Mouse (Mus musculus): ENCODE data around the gene Ung. TPM values are rescaled to one million over a fixed set of nuclear protein-coding genes. Genes with fewer than 3 reads are reported as not detected.

Gene Ung
- polyA plus RNA-seq, 1 experiment from 2014 or later = 44.6 TPM

- WGBS = 12% methylated on average over 13 of the region's 16 CpGs
- Histone ChIP-seq H3K9ac (peak overlapping the region; percentile 58; the same call in 1 of the 2 replicates), H3K27ac (replicated peaks) (peak overlapping the region; percentile 85), H3K9me3 (no peaks in the 10 kb centered on the region), H3K4me2 (peak overlapping the region; percentile 78), H3K4me3 (peak overlapping the region; percentile 29), H3K27me3 (replicated peaks) (no peaks in the 10 kb centered on the region), H3K4me1 (peaks cover 35% of the 10 kb centered on the region), H3K36me3 (0 out of 2 replicates have a peak, but pooled peaks cover 4% of the 10 kb centered on the region)
- ATAC-seq (ENCODE audit: extremely low read depth, insufficient number of reproducible peaks, low FRiP score, low TSS enrichment) = no peak
Observed at GRCm38 (mm10) chr5:114173877-114174581, 43.8 kb downstream of the Ung start.

DNA sequence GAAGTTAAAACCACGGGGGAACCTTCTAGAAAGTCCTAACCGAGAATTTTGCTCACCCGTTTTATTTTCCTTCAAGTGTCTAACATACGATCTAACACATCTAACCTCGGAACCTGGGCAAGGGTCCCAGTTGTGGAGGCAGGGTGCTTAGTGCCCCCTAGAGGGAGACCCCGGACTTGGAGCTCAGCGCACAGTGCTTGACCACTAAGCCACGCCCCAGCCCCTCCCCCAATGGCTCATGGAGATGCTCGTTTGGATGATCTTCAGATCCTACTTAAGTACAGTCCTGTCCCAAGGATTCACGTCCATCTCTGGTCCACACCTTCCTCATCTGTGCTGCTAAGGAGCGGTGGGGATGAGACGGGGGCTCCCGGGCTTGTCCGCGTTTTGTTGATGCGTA lies 44.5 kb downstream of the Ung start:
- WGBS = 13% methylated on average over 16 of the region's 16 CpGs
- H3K4me2 ChIP-seq = peak overlapping the region; percentile 78
- no peak for ATAC-seq (ENCODE audit: extremely low read depth, insufficient number of reproducible peaks, low FRiP score, low TSS enrichment)
- no peaks in the 10 kb centered on the region for H3K9me3 ChIP-seq
- H3K4me1 ChIP-seq = peaks cover 35% of the 10 kb centered on the region
- peak overlapping the region; percentile 85 for H3K27ac ChIP-seq (replicated peaks)
- peak overlapping the region; percentile 29 for H3K4me3 ChIP-seq
- H3K27me3 ChIP-seq (replicated peaks) = no peaks in the 10 kb centered on the region
- H3K9ac ChIP-seq = peak overlapping the region; percentile 58; the same call in 1 of the 2 replicates
- 0 out of 2 replicates have a peak, but pooled peaks cover 4% of the 10 kb centered on the region for H3K36me3 ChIP-seq

DNA sequence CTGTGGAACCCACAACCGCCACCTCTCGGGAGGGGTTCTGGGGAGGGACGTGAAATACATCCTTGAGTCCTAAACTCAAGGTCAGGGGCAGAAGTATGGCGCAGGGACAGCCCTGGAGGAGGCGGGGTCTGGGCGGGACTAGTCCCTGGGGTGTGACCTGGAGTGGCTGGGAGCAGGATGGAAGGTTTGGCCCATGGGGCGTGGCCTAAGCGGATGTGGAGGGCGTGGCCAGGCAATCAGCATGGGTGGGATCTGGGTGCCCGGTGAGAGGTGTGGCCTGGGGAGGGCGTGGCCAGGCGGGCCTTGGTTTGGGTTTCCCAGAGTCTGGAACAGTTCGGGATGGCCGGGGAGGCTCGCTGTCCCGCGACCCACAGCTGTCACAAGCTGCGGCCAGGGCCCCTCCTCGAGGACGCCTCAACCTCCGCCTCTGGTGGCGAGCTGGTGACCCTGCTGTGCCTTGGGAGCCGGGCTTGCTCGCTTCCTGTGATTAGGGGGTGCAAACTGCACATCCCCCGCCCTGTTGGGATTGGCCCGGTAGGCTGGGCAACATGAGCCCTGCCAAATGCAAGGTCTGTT lies 45.5 kb downstream of the Ung start:
- H3K4me3 ChIP-seq = peak overlapping the region; percentile 63
- peaks cover 35% of the 10 kb centered on the region for H3K4me1 ChIP-seq
- WGBS = under 1% methylated on average over 26 of the region's 26 CpGs
- peak overlapping the region; percentile 78 for H3K4me2 ChIP-seq
- peak overlapping the region; percentile 81 for H3K9ac ChIP-seq
- ATAC-seq (ENCODE audit: extremely low read depth, insufficient number of reproducible peaks, low FRiP score, low TSS enrichment) = peak; percentile 94
- no peaks in the 10 kb centered on the region for H3K27me3 ChIP-seq (replicated peaks)
- 0 out of 2 replicates have a peak, but pooled peaks cover 4% of the 10 kb centered on the region for H3K36me3 ChIP-seq
- H3K9me3 ChIP-seq = no peaks in the 10 kb centered on the region
- peak overlapping the region; percentile 85 for H3K27ac ChIP-seq (replicated peaks)

GRCm38 (mm10) chr5:114176548-114177400 lies 46.6 kb downstream of the Ung start:
- Histone ChIP-seq H3K27me3 (replicated peaks) (no peaks in the 10 kb centered on the region), H3K36me3 (0 out of 2 replicates have a peak, but pooled peaks cover 4% of the 10 kb centered on the region), H3K9ac (peak overlapping the region; percentile 81), H3K9me3 (no peaks in the 10 kb centered on the region), H3K27ac (replicated peaks) (peak overlapping the region; percentile 85), H3K4me1 (peaks cover 35% of the 10 kb centered on the region), H3K4me2 (peak overlapping the region; percentile 78), H3K4me3 (peak overlapping the region; percentile 63)
- 68% methylated on average over 8 of the region's 8 CpGs for whole genome bisulfite sequencing
- ATAC-seq (ENCODE audit: extremely low read depth, insufficient number of reproducible peaks, low FRiP score, low TSS enrichment) = no peak

DNA sequence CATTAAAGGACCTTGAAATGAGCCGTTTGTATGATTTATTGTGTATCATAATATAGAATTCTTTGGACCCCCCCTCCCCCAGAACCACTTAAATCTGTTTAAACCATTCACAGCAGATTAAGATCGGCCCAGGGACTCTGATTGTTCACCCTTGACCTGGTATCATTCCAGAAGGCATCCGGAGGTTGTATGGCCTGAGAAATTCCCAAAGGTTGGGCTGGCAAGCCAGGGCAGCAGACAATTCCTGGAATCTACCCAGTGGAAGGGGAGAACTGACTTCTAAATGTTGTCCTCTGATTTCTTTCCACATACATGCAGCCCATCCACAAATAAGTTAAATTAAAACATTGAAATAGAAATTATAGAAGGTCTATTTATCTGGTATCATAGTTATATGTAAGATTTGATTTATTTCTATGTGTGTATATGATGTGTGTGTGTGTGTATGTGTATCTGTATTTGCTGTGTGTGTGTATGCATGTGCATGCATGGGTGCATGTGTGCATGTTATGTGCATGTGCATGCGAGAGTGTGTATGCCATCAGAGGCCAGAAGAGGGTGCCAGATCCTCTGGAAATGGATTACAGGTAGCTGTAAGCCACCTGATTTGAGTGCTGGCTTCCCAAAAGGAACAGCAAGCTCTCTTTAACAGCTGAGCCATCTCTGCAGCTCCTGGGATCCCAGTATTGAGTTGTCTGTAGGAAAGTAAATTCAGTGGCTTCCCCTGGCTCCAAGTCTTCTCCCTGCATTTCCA lies 48.0 kb downstream of the Ung start:
- H3K36me3 ChIP-seq = no peaks in the 10 kb centered on the region
- 88% methylated on average over 4 of the region's 4 CpGs for WGBS
- H3K4me2 ChIP-seq = no peak overlapping the region
- peaks cover 32% of the 10 kb centered on the region for H3K4me1 ChIP-seq
- H3K27ac ChIP-seq (replicated peaks) = no peak overlapping the region
- H3K4me3 ChIP-seq = no peak overlapping the region
- H3K9ac ChIP-seq = no peak overlapping the region
- no peaks in the 10 kb centered on the region for H3K27me3 ChIP-seq (replicated peaks)
- no peaks in the 10 kb centered on the region for H3K9me3 ChIP-seq
- ATAC-seq (ENCODE audit: extremely low read depth, insufficient number of reproducible peaks, low FRiP score, low TSS enrichment) = no peak

DNA sequence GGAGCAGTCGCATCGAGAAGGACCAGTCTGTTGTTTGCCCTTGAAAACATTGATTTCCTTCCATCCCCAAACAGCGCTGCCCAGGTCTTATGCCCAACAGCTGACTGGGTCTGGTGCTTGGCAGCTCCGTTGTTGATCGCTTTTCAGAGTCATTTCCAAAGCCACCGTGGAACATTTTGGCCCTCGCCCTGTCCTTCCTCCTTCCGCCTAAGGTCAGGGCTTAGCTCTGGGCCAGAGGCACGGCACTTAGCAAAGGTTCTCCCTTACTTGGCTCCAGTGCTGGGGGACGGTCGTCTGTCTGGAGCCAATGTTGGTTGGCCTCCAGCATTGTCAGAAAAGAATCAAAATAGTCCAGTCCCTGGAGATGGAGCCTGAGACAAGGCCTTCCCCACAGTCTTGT lies 49.4 kb downstream of the Ung start:
- no peak overlapping the region for H3K4me2 ChIP-seq
- peaks cover 7% of the 10 kb centered on the region for H3K36me3 ChIP-seq
- no peak overlapping the region for H3K4me3 ChIP-seq
- no peaks in the 10 kb centered on the region for H3K9me3 ChIP-seq
- WGBS = 81% methylated on average over 11 of the region's 11 CpGs
- H3K9ac ChIP-seq = no peak overlapping the region
- no peaks in the 10 kb centered on the region for H3K27me3 ChIP-seq (replicated peaks)
- peaks cover 21% of the 10 kb centered on the region for H3K4me1 ChIP-seq
- H3K27ac ChIP-seq (replicated peaks) = no peak overlapping the region
- no peak for ATAC-seq (ENCODE audit: extremely low read depth, insufficient number of reproducible peaks, low FRiP score, low TSS enrichment)

DNA sequence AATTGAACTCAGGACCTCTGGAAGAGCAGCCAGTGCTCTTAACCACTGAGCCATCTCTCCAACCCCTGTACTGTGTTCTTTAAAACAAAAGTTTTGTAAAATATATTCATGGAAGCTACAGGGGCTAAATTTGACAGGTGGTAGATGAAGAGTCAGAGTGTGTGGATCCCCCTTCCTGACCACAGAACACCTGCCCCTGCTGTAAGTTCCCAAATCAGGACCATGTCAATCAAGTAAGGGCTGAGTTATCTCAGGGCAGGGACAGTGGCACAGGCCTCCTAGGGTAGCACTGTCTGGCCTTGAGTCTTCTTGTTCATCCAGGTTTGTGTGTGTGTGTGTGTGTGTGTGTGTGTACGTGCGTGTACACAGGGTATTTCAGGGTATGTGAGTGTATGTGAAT lies 53.3 kb downstream of the Ung start:
- H3K4me3 ChIP-seq = no peak overlapping the region
- peaks cover 14% of the 10 kb centered on the region for H3K4me1 ChIP-seq
- no peaks in the 10 kb centered on the region for H3K9me3 ChIP-seq
- no peak overlapping the region for H3K9ac ChIP-seq
- H3K4me2 ChIP-seq = no peak overlapping the region
- H3K27ac ChIP-seq (replicated peaks) = no peak overlapping the region
- WGBS = 93% methylated on average over 2 of the region's 2 CpGs
- peaks cover 21% of the 10 kb centered on the region for H3K36me3 ChIP-seq
- no peaks in the 10 kb centered on the region for H3K27me3 ChIP-seq (replicated peaks)
- ATAC-seq (ENCODE audit: extremely low read depth, insufficient number of reproducible peaks, low FRiP score, low TSS enrichment) = no peak

- Histone ChIP-seq H3K4me2 (no peak overlapping the region), H3K4me1 (peaks cover 14% of the 10 kb centered on the region), H3K27ac (replicated peaks) (no peak overlapping the region), H3K36me3 (peaks cover 57% of the 10 kb centered on the region), H3K4me3 (no peak overlapping the region), H3K9ac (no peak overlapping the region), H3K9me3 (no peaks in the 10 kb centered on the region), H3K27me3 (replicated peaks) (no peaks in the 10 kb centered on the region)
- no peak for ATAC-seq (ENCODE audit: extremely low read depth, insufficient number of reproducible peaks, low FRiP score, low TSS enrichment)
- WGBS = 79% methylated on average over 2 of the region's 2 CpGs
Observed at GRCm38 (mm10) chr5:114187108-114187507, 56.9 kb downstream of the Ung start.

Other genes with a start within 250 kb of the Ung start
- gene Coro1c, start 221.6 kb upstream of the Ung start, polyA plus RNA-seq (2015; fragmentation: Nextera tagmentation; extraction: Ambion mirVana) = 95.4 and 99.4 TPM in 2 replicates
- gene Ssh1, start 136.5 kb upstream of the Ung start, polyA plus RNA-seq (2015; fragmentation: Nextera tagmentation; extraction: Ambion mirVana) = 12.4 and 13.5 TPM in 2 replicates
- gene Dao, start 126.7 kb upstream of the Ung start, polyA plus RNA-seq (2015; fragmentation: Nextera tagmentation; extraction: Ambion mirVana) = not detected in 2 replicates
- 7.4 and 7.5 TPM in 2 replicates for gene Usp30, start 64.9 kb upstream of the Ung start, polyA plus RNA-seq (2015; fragmentation: Nextera tagmentation; extraction: Ambion mirVana)
- gene Svop, start 38.8 kb upstream of the Ung start, polyA plus RNA-seq (2015; fragmentation: Nextera tagmentation; extraction: Ambion mirVana) = 0.15 and 0.36 TPM in 2 replicates
- 6.4 and 9.1 TPM in 2 replicates for gene Alkbh2, start 2.2 kb upstream of the Ung start, polyA plus RNA-seq (2015; fragmentation: Nextera tagmentation; extraction: Ambion mirVana)
- 8.9 and 9.5 TPM in 2 replicates for gene Acacb, start 16.1 kb downstream of the Ung start, polyA plus RNA-seq (2015; fragmentation: Nextera tagmentation; extraction: Ambion mirVana)
- gene Foxn4, start 143.4 kb downstream of the Ung start, polyA plus RNA-seq (2015; fragmentation: Nextera tagmentation; extraction: Ambion mirVana) = not detected in 2 replicates
- gene Myo1h, start 158.8 kb downstream of the Ung start, polyA plus RNA-seq (2015; fragmentation: Nextera tagmentation; extraction: Ambion mirVana) = 0.68 and 0.86 TPM in 2 replicates